ENCODE assay signal across 1 mouse cellular context in genomic region chr2:118546104-118546797, GRCm38 (mm10).
TF ChIP-seq lines count a peak whose summit lies in the region.

No protein-coding gene starts in this region.

TF ChIP-seq in CH12.LX, 34 proteins besides CTCF, POLR2A, EP300 and RAD21 (continued from another document):
- no peak for TF ChIP-seq MAX (IDR thresholded peaks at IDR 0.05; ENCODE audit: low read length)
- TF ChIP-seq JUND (conservative IDR thresholded peaks at IDR 0.05; ENCODE audit: low read depth, low read length), result no peak
